Mouse (Mus musculus) hematopoietic stem cell, adult 5-6 weeks (primary cell): ENCODE data around the gene Tbcb. TPM values are rescaled to one million over a fixed set of nuclear protein-coding genes. Genes with fewer than 3 reads are reported as not detected.

Experiments used
- ATAC-seq, 2 experiments: fragments of 125-278 bp in 1 of 2; replicated peaks in 1 of 2; 2 replicates each; pipeline ENCODE4 v1.8.0; 2016 to 2017; ENCODE audit warnings: inconsistent platforms in 2 of 2, mild to moderate bottlenecking in 2 of 2, moderate number of reproducible peaks in 2 of 2, low read depth in 1 of 2, moderate TSS enrichment in 1 of 2; ENCODE audit not compliant: low FRiP score in 2 of 2, poor library complexity in 2 of 2, severe bottlenecking in 2 of 2, insufficient read depth in 1 of 2, low TSS enrichment in 1 of 2
- total RNA-seq: library from RNA; stranded (forward); fragments of 172-1452, 232-1000 nt; gene quantifications from 2 replicates; pipeline ENCODE4 v1.2.3, GENCODE M21; 2017

Gene Tbcb
- total RNA-seq, 1 experiment from 2014 or later, result 24.8 TPM

- ATAC-seq, result peak; percentile 52 to 62; a peak in 3 of 4 replicates
Observed at GRCm38 (mm10) chr7:30181308-30181707, 50.8 kb downstream of the Tbcb start.

GRCm38 (mm10) chr7:30178256-30178655, 53.8 kb downstream of the Tbcb start:
- no peak for ATAC-seq

- peak; percentile 53 to 72; a peak in 3 of 4 replicates for ATAC-seq
Observed at GRCm38 (mm10) chr7:30176474-30176873, 55.6 kb downstream of the Tbcb start.

Other genes starting within 250 kb of the Tbcb start
- gene Zfp568, start 248.3 kb downstream of the Tbcb start, total RNA-seq, result 21.7 and 23.1 TPM in 2 replicates
- gene Zfp14, start 180.9 kb downstream of the Tbcb start, total RNA-seq, result 3.5 and 4.3 TPM in 2 replicates
- 4.4 and 6.6 TPM in 2 replicates for gene Zfp82, start 159.4 kb downstream of the Tbcb start, total RNA-seq
- gene Gm26920, start 141.9 kb downstream of the Tbcb start, total RNA-seq, result not detected in 2 replicates
- gene Zfp566, start 141.7 kb downstream of the Tbcb start, total RNA-seq, result 7.3 and 8.1 TPM in 2 replicates
- gene Zfp260, start 137.5 kb downstream of the Tbcb start, total RNA-seq, result 55.7 and 56.5 TPM in 2 replicates
- gene Zfp382, start 110.3 kb downstream of the Tbcb start, total RNA-seq, result 7.9 and 8.3 TPM in 2 replicates
- gene Zfp146, start 62.5 kb downstream of the Tbcb start, total RNA-seq, result 117 and 134 TPM in 2 replicates
- not detected in 2 replicates for gene Cox7a1, start 48.1 kb downstream of the Tbcb start, total RNA-seq
- gene Capns1, start 33.5 kb downstream of the Tbcb start, total RNA-seq, result 215 and 230 TPM in 2 replicates
- gene Polr2i, start 324 bp downstream of the Tbcb start, total RNA-seq, result 41.9 and 45.3 TPM in 2 replicates
- not detected in 2 replicates for gene Ovol3, start 3.5 kb upstream of the Tbcb start, total RNA-seq
- 1.1 TPM in 1 of 2 replicates, not detected in the other for gene Thap8, start 47.8 kb upstream of the Tbcb start, total RNA-seq
- gene Wdr62, start 48.1 kb upstream of the Tbcb start, total RNA-seq, result 6.3 and 11.0 TPM in 2 replicates
- gene Clip3, start 59.5 kb upstream of the Tbcb start, total RNA-seq, result 4.9 TPM in 1 of 2 replicates, not detected in the other
- 30.5 and 41.4 TPM in 2 replicates for gene Alkbh6, start 76.4 kb upstream of the Tbcb start, total RNA-seq
- 2.2 and 2.8 TPM in 2 replicates for gene Syne4, start 82.5 kb upstream of the Tbcb start, total RNA-seq
- 0.44 and 3.9 TPM in 2 replicates for gene E130208F15Rik, start 89.5 kb upstream of the Tbcb start, total RNA-seq
- 8.3 and 11.9 TPM in 2 replicates for gene Sdhaf1, start 91.6 kb upstream of the Tbcb start, total RNA-seq
- not detected in 2 replicates for gene Lrfn3, start 130.5 kb upstream of the Tbcb start, total RNA-seq
- 50.4 and 134 TPM in 2 replicates for gene Tyrobp, start 181.5 kb upstream of the Tbcb start, total RNA-seq
- 11.6 and 14.3 TPM in 2 replicates for gene Hcst, start 187.6 kb upstream of the Tbcb start, total RNA-seq
- gene Nfkbid, start 189.5 kb upstream of the Tbcb start, total RNA-seq, result 40.3 and 45.4 TPM in 2 replicates
- gene Aplp1, start 213.3 kb upstream of the Tbcb start, total RNA-seq, result not detected in 2 replicates
- not detected in 2 replicates for gene Kirrel2, start 225.4 kb upstream of the Tbcb start, total RNA-seq
- 0.55 and 1.4 TPM in 2 replicates for gene Nphs1, start 226.0 kb upstream of the Tbcb start, total RNA-seq